Mouse (Mus musculus) ES-E14 (cell line): ENCODE measurements at regions not wholly inside any gene's neighbourhood (a gene's known extent, or its start where the extent isn't known, plus 50 kb on each side); places are given as distances from the start of the nearest gene placed in this dataset.

Source experiments
- DNase-seq: peaks from one replicate; pipeline ENCODE4 v3.0.0-alpha.2; 2013; ENCODE audit warnings: low read depth, low spot score
- H3K27ac ChIP-seq: 2 replicates; pipeline ENCODE4 v1.5.1; 2012; ENCODE audit warnings: low read depth, mild to moderate bottlenecking, low read length, moderate library complexity, mixed read lengths; ENCODE audit not compliant: poor library complexity, insufficient read depth, severe bottlenecking
- H3K36me3 ChIP-seq: 2 replicates; pipeline ENCODE4 v1.6.1; 2012; ENCODE audit warnings: mild to moderate bottlenecking, low read length, moderate library complexity, mixed read lengths; ENCODE audit not compliant: control insufficient read depth, poor library complexity, insufficient read depth, severe bottlenecking
- H3K4me1 ChIP-seq, 2 experiments: fragments of 150-350 bp in 1 of 2; sonication (generic) in 1 of 2; 2 replicates each; pipeline ENCODE4 v1.6.1; 2012; ENCODE audit warnings: low read length in 2 of 2, mild to moderate bottlenecking in 1 of 2, mixed read lengths in 1 of 2; ENCODE audit not compliant: control insufficient read depth in 2 of 2, insufficient read depth in 2 of 2, poor library complexity in 1 of 2
- H3K4me3 ChIP-seq, 2 experiments: fragments of 150-350 bp in 1 of 2; sonication (generic) in 1 of 2; 2 replicates each; pipeline ENCODE4 v1.5.1; 2012; ENCODE audit warnings: low read length in 2 of 2, low read depth in 1 of 2, mild to moderate bottlenecking in 1 of 2, mixed read lengths in 1 of 2; ENCODE audit not compliant: insufficient read depth in 1 of 2, poor library complexity in 1 of 2, severe bottlenecking in 1 of 2
- H3K9ac ChIP-seq: 2 replicates; pipeline ENCODE4 v1.6.1; 2012; ENCODE audit warnings: low read depth, mild to moderate bottlenecking, low read length, mixed read lengths; ENCODE audit not compliant: poor library complexity, insufficient read depth, severe bottlenecking
- H3K9me3 ChIP-seq: fragments of 150-350 bp; sonication (generic); 2 replicates; pipeline ENCODE4 v1.6.1; 2012; ENCODE audit warnings: low read depth, mild to moderate bottlenecking, low read length; ENCODE audit not compliant: control insufficient read depth, insufficient read depth
- CHD2 ChIP-seq: IDR thresholded peaks from 2 replicates; pipeline ENCODE4 v1.6.1; 2014; ENCODE audit warnings: mild to moderate bottlenecking, low read depth, low read length, inconsistent platforms
- HCFC1 ChIP-seq: IDR thresholded peaks from 2 replicates; pipeline ENCODE4 v1.6.1; 2012; ENCODE audit warnings: low read length, inconsistent platforms, borderline replicate concordance; ENCODE audit not compliant: insufficient read depth
- MAFK ChIP-seq: IDR thresholded peaks from 2 replicates; pipeline ENCODE4 v1.6.1; 2014; ENCODE audit warnings: mild to moderate bottlenecking, low read depth, low read length, inconsistent platforms; ENCODE audit not compliant: insufficient read depth
- ZC3H11A ChIP-seq: IDR thresholded peaks from 2 replicates; pipeline ENCODE4 v1.6.1; 2012; ENCODE audit warnings: low read depth, mild to moderate bottlenecking, inconsistent platforms, low read length, borderline replicate concordance
- ZNF384 ChIP-seq: IDR thresholded peaks from 2 replicates; pipeline ENCODE4 v1.6.1; 2012; ENCODE audit warnings: low read depth, low read length, inconsistent platforms
- in situ Hi-C, 2 experiments: fragments of 600-800 bp; cut with MboI; formaldehyde crosslinking; loops; one replicate each; pipeline ENCODE4 v1.15.1; 2025; ENCODE audit warnings: low sequenced_read_pairs in 2 of 2, inconsistent platforms in 1 of 2; ENCODE audit not compliant: unreplicated experiment in 2 of 2

DNA sequence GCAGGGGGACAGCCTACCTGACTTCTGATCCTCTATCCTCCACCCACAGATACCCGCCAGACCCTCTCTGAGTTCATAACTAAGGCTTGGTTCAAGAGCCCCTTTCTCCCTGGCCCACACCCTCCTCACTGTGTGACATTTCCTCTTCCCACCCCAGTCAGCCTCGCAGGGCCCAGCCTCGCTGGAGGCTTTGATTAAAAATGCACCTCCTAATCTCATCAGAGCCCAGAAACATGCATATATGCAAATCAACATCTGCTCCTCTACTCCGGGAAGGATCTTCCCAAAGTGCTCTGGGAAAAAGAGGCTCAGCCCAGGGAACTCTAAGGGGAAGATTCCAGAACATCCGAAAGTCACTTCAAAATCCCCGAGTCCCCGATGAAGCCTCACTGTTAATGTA is 114.8 kb downstream of the Irx5 start:
- Histone ChIP-seq H3K36me3 (no peaks in the 10 kb centered on the region), H3K9me3 (no peaks in the 10 kb centered on the region), H3K4me1 (no peaks in the 10 kb centered on the region), H3K27ac (no peak overlapping the region), H3K9ac (no peak overlapping the region), H3K4me3 (no peak overlapping the region)
- in situ Hi-C loops: no loop called here
- no peak for DNase-seq
- no peak for TF ChIP-seq CHD2
- TF ChIP-seq ZNF384: no peak
- no peak for TF ChIP-seq ZC3H11A
- TF ChIP-seq HCFC1: no peak
- TF ChIP-seq MAFK: no peak

DNA sequence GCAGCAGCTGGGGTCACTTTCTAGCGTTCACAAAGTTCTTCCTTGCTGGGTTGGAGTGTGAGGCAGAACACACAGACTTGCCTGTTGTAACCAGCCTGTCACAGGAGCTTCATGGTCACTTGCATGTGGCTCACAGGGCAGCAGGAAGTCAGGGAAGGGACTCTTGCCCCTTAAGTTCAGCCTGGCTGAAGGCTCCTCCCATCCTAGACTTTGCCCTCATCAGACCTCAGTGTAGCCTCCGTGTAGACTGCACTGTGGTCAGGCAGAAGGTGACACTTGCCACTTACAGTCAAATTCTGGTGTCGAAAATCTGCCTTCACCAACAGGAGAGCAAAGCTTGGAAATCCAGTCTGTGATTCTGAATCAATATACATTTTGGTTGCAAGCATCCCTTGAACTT is 115.4 kb downstream of the Irx5 start:
- no peak overlapping the region for H3K9ac ChIP-seq
- no peaks in the 10 kb centered on the region for H3K4me1 ChIP-seq
- H3K4me3 ChIP-seq: no peak overlapping the region
- in situ Hi-C loops: no loop called here
- no peak for TF ChIP-seq MAFK
- no peak for TF ChIP-seq ZNF384
- TF ChIP-seq ZC3H11A: no peak
- no peak for TF ChIP-seq CHD2
- no peak for TF ChIP-seq HCFC1
- no peaks in the 10 kb centered on the region for H3K9me3 ChIP-seq
- no peaks in the 10 kb centered on the region for H3K36me3 ChIP-seq
- no peak for DNase-seq
- H3K27ac ChIP-seq: no peak overlapping the region

DNA sequence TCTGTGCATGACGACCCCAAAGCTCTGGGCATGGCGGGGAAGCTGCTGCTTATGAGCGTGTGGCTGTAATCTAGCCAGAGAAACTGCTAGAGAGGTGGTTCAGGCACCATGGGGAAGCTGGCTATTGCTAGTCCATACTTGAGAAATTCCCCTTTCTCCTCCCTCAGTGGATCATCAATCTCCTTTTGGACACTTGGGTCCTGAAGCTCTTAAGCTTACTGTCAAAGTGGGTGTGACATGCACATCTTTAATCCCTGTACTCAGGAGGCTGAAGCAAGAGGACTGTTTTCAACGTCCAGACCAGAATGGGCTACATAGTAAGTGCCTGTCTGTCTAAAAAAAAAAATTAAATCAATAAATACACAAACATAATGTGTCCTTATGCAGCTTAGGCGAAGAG is 125.0 kb downstream of the Irx5 start:
- TF ChIP-seq MAFK: no peak
- TF ChIP-seq ZNF384: no peak
- no peak for TF ChIP-seq CHD2
- no peak for TF ChIP-seq ZC3H11A
- TF ChIP-seq HCFC1: no peak
- in situ Hi-C loops: no loop called here
- no peak overlapping the region for H3K27ac ChIP-seq
- H3K4me1 ChIP-seq: no peaks in the 10 kb centered on the region
- H3K9me3 ChIP-seq: no peaks in the 10 kb centered on the region
- no peak overlapping the region for H3K4me3 ChIP-seq
- H3K36me3 ChIP-seq: no peaks in the 10 kb centered on the region
- DNase-seq: no peak
- no peak overlapping the region for H3K9ac ChIP-seq

DNA sequence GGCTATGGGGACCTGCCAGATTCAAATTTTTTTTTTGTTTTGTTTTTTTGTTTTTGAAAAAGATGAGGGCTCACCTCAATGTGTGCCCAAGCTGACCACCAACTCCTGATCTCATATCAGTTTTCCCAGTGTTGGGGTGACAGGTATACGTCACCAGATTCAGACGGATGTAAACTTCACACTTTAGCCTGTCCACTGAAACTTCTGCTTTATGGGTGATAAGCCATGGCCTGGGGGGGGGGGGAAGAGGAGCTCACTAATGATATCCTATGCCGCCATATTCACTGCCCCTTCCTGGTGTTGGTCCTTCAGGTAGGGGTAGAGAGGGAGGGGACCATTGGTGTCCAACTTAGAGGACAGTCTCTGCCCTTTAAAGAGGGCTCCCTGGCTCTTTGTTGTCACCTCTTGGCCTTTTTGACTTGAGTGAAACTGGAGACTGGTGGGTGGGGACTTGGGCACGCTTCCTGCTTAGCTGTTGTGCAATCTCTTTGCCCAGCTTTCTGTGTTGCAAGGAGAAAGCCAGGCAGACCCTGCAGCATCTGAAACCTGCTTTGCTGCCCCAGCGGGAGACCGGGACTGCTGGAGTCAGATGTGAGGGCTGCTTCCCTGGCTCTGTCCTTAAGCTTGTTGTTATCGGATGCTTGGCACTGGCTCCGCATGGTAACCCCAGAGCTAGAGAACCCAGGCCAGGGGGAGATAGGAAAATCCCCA is 125.8 kb downstream of the Irx5 start:
- no peak for TF ChIP-seq CHD2
- no peak for TF ChIP-seq ZC3H11A
- TF ChIP-seq HCFC1: no peak
- no peak for TF ChIP-seq MAFK
- no peak for TF ChIP-seq ZNF384
- H3K4me3 ChIP-seq: no peak overlapping the region
- no peak overlapping the region for H3K9ac ChIP-seq
- H3K9me3 ChIP-seq: no peaks in the 10 kb centered on the region
- in situ Hi-C loops: no loop called here
- no peaks in the 10 kb centered on the region for H3K4me1 ChIP-seq
- no peaks in the 10 kb centered on the region for H3K36me3 ChIP-seq
- H3K27ac ChIP-seq: no peak overlapping the region
- DNase-seq: no peak
